Mouse (Mus musculus) ES-E14 (cell line): ENCODE measurements at regions not wholly inside any gene's neighbourhood (a gene's known extent, or its start where the extent isn't known, plus 50 kb on each side); places are given as distances from the start of the nearest gene placed in this dataset.

Experiments
- CHD2 ChIP-seq: IDR thresholded peaks from 2 replicates; pipeline ENCODE4 v1.6.1; 2014; ENCODE audit warnings: mild to moderate bottlenecking, low read depth, low read length, inconsistent platforms
- MAFK ChIP-seq: IDR thresholded peaks from 2 replicates; pipeline ENCODE4 v1.6.1; 2014; ENCODE audit warnings: mild to moderate bottlenecking, low read depth, low read length, inconsistent platforms; ENCODE audit not compliant: insufficient read depth
- ZC3H11A ChIP-seq: IDR thresholded peaks from 2 replicates; pipeline ENCODE4 v1.6.1; 2012; ENCODE audit warnings: low read depth, mild to moderate bottlenecking, inconsistent platforms, low read length, borderline replicate concordance
- ZNF384 ChIP-seq: IDR thresholded peaks from 2 replicates; pipeline ENCODE4 v1.6.1; 2012; ENCODE audit warnings: low read depth, low read length, inconsistent platforms

DNA sequence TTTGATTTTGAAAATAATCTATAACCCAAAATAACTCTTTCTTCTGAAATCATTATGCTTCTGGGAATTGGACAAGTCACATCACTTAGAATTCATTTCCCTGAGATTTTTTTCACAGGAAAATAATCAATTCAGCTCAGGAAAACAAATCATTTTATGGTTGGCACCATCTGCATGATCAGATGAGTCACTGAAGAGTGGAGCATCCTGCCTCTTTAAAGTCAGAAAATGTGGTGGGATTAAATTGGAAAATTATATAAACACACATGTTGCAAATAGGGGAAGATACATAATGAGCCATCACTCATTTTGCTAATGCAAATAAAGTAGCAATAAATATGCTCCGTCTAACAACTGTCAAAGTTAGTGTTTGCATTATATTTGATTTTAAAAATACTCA is 93.6 kb upstream of the Tmeff2 start:
- TF ChIP-seq CHD2 (no peak), ZNF384 (no peak), MAFK (no peak), ZC3H11A (no peak)
